Mouse (Mus musculus): Measurements from ENCODE around the gene 4930539E08Rik.

- TF ChIP-seq CTCF (IDR thresholded peaks at IDR 0.05; ENCODE audit: low read depth, low read length) (no peak), POLR2A (IDR thresholded peaks at IDR 0.05; ENCODE audit: borderline replicate concordance, low read depth, low read length) (no peak)
Observed at GRCm38 (mm10) chr17:28869412-28870110, 45.6 kb downstream of the 4930539E08Rik start.

All from bone marrow macrophage, adult 2 months (primary cell).